ENCODE assay signal across 23 mouse cellular contexts in the genomic region with DNA sequence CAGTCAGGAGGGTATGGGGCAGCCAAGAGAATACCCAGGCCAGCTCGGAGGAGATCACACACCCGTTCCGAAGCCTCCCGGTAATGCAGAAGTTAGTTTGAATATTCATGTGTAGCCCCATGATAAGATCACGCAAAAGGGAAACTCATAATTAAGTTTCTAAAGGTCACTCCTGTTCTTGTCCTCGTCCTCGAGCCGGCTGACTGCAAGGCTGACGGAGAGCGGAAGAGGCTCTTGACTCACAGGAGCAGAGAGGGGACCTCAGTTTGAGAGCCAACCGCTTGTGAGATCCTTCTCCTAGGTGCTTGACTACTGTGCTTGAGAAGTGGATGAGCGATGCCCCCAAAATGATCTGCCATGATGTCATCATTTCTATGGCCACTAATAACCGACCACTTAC. TPM values are rescaled to one million over a fixed set of nuclear protein-coding genes. Genes with fewer than 3 reads are reported as not detected.
A peak's percentile ranks its signal among the peaks of the same experiment; 100 is the strongest.
DNase-seq lines count a peak whose midpoint lies in the region; ATAC-seq and TF ChIP-seq lines count a peak whose summit lies in the region.
"Had no signal": no experiment of that assay in that cellular context is flagged by ENCODE, and none has a peak within 500 bp of the region (broad histone marks: within the 10 kb centered on the region; RNA-seq: fewer than 3 reads in every experiment).

No protein-coding gene starts in this region.

- H3K9ac ChIP-seq in heart, embryonic 12.5 days = no peak overlapping the region
- no peak overlapping the region for H3K9ac ChIP-seq in hindbrain, embryonic 11.5 days (ENCODE audit: low read depth, low read length)
- H3K9ac ChIP-seq in stomach, postnatal 0 days (ENCODE audit: low read length) = no peak overlapping the region
- H3K9ac ChIP-seq: embryonic facial prominence, embryonic 13.5 days; forebrain, embryonic 12.5 days; liver, embryonic 13.5 days; lung, embryonic 14.5 days; midbrain, embryonic 12.5 days had no signal

- intact Hi-C loops in heart, postnatal 10 days (cut with DNase I) = no loop called here

- no peak for TF ChIP-seq EP300 in stomach, postnatal 0 days (optimal IDR thresholded peaks at IDR 0.05)

- peaks cover 50% of the 10 kb centered on the region for H3K4me1 ChIP-seq in heart, embryonic 12.5 days (replicated peaks)
- H3K4me1 ChIP-seq in hindbrain, embryonic 10.5 days (replicated peaks) = peaks cover 24% of the 10 kb centered on the region
- no peaks in the 10 kb centered on the region for H3K4me1 ChIP-seq in hindbrain, embryonic 11.5 days (replicated peaks; ENCODE audit: control insufficient read depth, insufficient read depth, low read length)
- H3K4me1 ChIP-seq in limb, embryonic 10.5 days = peaks cover 35% of the 10 kb centered on the region
- no peaks in the 10 kb centered on the region for H3K4me1 ChIP-seq in stomach, postnatal 0 days (replicated peaks; ENCODE audit: control insufficient read depth, insufficient read depth)
- H3K4me1 ChIP-seq: liver, embryonic 13.5 days had no signal

- no peak for DNase-seq in heart, postnatal 10 days
- no peak for DNase-seq in hindbrain, embryonic 10.5 days (ENCODE audit: low spot score)
- DNase-seq in hindbrain, embryonic 11.5 days (ENCODE audit: low spot score) = no peak
- DNase-seq in limb, embryonic 10.5 days (ENCODE audit: low spot score) = no peak
- DNase-seq in stomach, postnatal 0 days (ENCODE audit: low spot score) = peak; percentile 24
- DNase-seq in embryo, embryonic 10 days (ENCODE audit: low spot score) = no peak
- DNase-seq in Muller cell, postnatal 12 days (ENCODE audit: inconsistent ontology term) = no peak
- DNase-seq: cerebellum, adult 9-10 months; kidney, adult 18-20 months; liver, embryonic 13.5 days; lung, embryonic 14.5 days; right cerebral cortex, postnatal 14 days; spleen, adult 18-20 months; thymus, postnatal 25 days had no signal

- H3K4me3 ChIP-seq in heart, embryonic 12.5 days = no peak overlapping the region
- no peak overlapping the region for H3K4me3 ChIP-seq in hindbrain, embryonic 10.5 days
- no peak overlapping the region for H3K4me3 ChIP-seq in hindbrain, embryonic 11.5 days (ENCODE audit: low read depth, low read length)
- H3K4me3 ChIP-seq in limb, embryonic 10.5 days = no peak overlapping the region
- no peak overlapping the region for H3K4me3 ChIP-seq in stomach, postnatal 0 days (ENCODE audit: low read depth, low read length)
- H3K4me3 ChIP-seq: embryonic facial prominence, embryonic 13.5 days; erythroblast, embryonic 14.5 days; forebrain, embryonic 12.5 days; liver, embryonic 13.5 days; midbrain, embryonic 12.5 days had no signal

- peak overlapping the region; percentile 12; the same call in 1 of the 2 replicates for H3K27ac ChIP-seq in heart, embryonic 12.5 days (ENCODE audit: poor library complexity, severe bottlenecking)
- H3K27ac ChIP-seq in hindbrain, embryonic 10.5 days = peak overlapping the region; percentile 56; the same call in 1 of the 2 replicates
- H3K27ac ChIP-seq in hindbrain, embryonic 11.5 days (ENCODE audit: low read depth, low read length) = no peak overlapping the region
- peak overlapping the region; percentile 62 for H3K27ac ChIP-seq in limb, embryonic 10.5 days
- H3K27ac ChIP-seq in stomach, postnatal 0 days (replicated peaks) = no peak overlapping the region; the same call in 1 of the 2 replicates
- H3K27ac ChIP-seq: embryonic facial prominence, embryonic 13.5 days; forebrain, embryonic 12.5 days; kidney, postnatal 0 days; liver, embryonic 13.5 days; midbrain, embryonic 12.5 days had no signal

- H3K36me3 ChIP-seq in heart, embryonic 12.5 days = no peaks in the 10 kb centered on the region
- H3K36me3 ChIP-seq in hindbrain, embryonic 10.5 days = no peaks in the 10 kb centered on the region
- no peaks in the 10 kb centered on the region for H3K36me3 ChIP-seq in hindbrain, embryonic 11.5 days (ENCODE audit: control insufficient read depth, insufficient read depth, low read length)
- no peaks in the 10 kb centered on the region for H3K36me3 ChIP-seq in limb, embryonic 10.5 days
- H3K36me3 ChIP-seq in stomach, postnatal 0 days (ENCODE audit: control insufficient read depth, insufficient read depth, low read length) = no peaks in the 10 kb centered on the region
- H3K36me3 ChIP-seq: embryonic facial prominence, embryonic 13.5 days; forebrain, embryonic 12.5 days; liver, embryonic 13.5 days; midbrain, embryonic 12.5 days had no signal

- no peaks in the 10 kb centered on the region for H3K9me3 ChIP-seq in heart, embryonic 12.5 days (replicated peaks)
- no peaks in the 10 kb centered on the region for H3K9me3 ChIP-seq in hindbrain, embryonic 10.5 days
- no peaks in the 10 kb centered on the region for H3K9me3 ChIP-seq in hindbrain, embryonic 11.5 days (ENCODE audit: control insufficient read depth, low read length)
- H3K9me3 ChIP-seq in limb, embryonic 10.5 days (replicated peaks) = no peaks in the 10 kb centered on the region
- H3K9me3 ChIP-seq in stomach, postnatal 0 days (ENCODE audit: control insufficient read depth, low read length) = no peaks in the 10 kb centered on the region
- H3K9me3 ChIP-seq: embryonic facial prominence, embryonic 13.5 days; forebrain, embryonic 12.5 days; liver, embryonic 13.5 days; midbrain, embryonic 12.5 days had no signal

- 0 out of 2 replicates have a peak, but pooled peaks cover 4% of the 10 kb centered on the region for H3K27me3 ChIP-seq in heart, embryonic 12.5 days (replicated peaks)
- peaks cover 80% of the 10 kb centered on the region for H3K27me3 ChIP-seq in hindbrain, embryonic 10.5 days (ENCODE audit: insufficient read depth, poor library complexity, severe bottlenecking)
- H3K27me3 ChIP-seq in hindbrain, embryonic 11.5 days (ENCODE audit: control insufficient read depth, insufficient read depth, low read length) = 0 out of 2 replicates have a peak, but pooled peaks cover 5% of the 10 kb centered on the region
- H3K27me3 ChIP-seq in limb, embryonic 10.5 days (ENCODE audit: low read depth, poor library complexity, severe bottlenecking) = no peaks in the 10 kb centered on the region
- H3K27me3 ChIP-seq in stomach, postnatal 0 days (ENCODE audit: control insufficient read depth, insufficient read depth, low read length) = no peaks in the 10 kb centered on the region
- H3K27me3 ChIP-seq: embryonic facial prominence, embryonic 13.5 days; forebrain, embryonic 12.5 days; liver, embryonic 13.5 days had no signal

- no peak overlapping the region for H3K4me2 ChIP-seq in heart, embryonic 12.5 days
- no peak overlapping the region for H3K4me2 ChIP-seq in hindbrain, embryonic 11.5 days (replicated peaks; ENCODE audit: low read depth, low read length)
- no peak overlapping the region for H3K4me2 ChIP-seq in stomach, postnatal 0 days (replicated peaks; ENCODE audit: low read depth)
- H3K4me2 ChIP-seq: embryonic facial prominence, embryonic 13.5 days; forebrain, embryonic 12.5 days; liver, embryonic 13.5 days; lung, embryonic 14.5 days; midbrain, embryonic 12.5 days had no signal

- 76% methylated on average over 13 of the region's 13 CpGs for WGBS in heart, embryonic 12.5 days
- WGBS in hindbrain, embryonic 10.5 days = 91% methylated on average over 13 of the region's 13 CpGs
- 92% methylated on average over 13 of the region's 13 CpGs for WGBS in hindbrain, embryonic 11.5 days
- 92% methylated on average over 13 of the region's 13 CpGs for WGBS in limb, embryonic 10.5 days
- 67% methylated on average over 13 of the region's 13 CpGs for WGBS in stomach, postnatal 0 days

- TF ChIP-seq CTCF in stomach, postnatal 0 days (IDR thresholded peaks at IDR 0.05; ENCODE audit: low read depth) = no peak

- ATAC-seq in heart, embryonic 12.5 days (ENCODE audit: insufficient number of reproducible peaks, low FRiP score) = no peak
- ATAC-seq in hindbrain, embryonic 11.5 days (ENCODE audit: low FRiP score) = no peak
- peak; percentile 22; the same call in 1 of the 2 replicates for ATAC-seq in stomach, postnatal 0 days (ENCODE audit: low FRiP score, low TSS enrichment)
- ATAC-seq: CD4-positive, CD25-positive, alpha-beta regulatory T cell, adult 4 months; hindbrain, embryonic 16.5 days; Patski had no signal

RNA-seq across cellular contexts. Expression of a gene that starts 48.7 kb away (rescaled TPM):
- polyA plus RNA-seq in heart, embryonic 12.5 days (2016; fragmentation: Nextera tagmentation; extraction: Ambion mirVana) = 136 and 137 TPM in 2 replicates
- 10 to 100 TPM; 84.5 to 88.7 TPM for total RNA-seq in heart, postnatal 10 days (2021)
- 83.8 and 87.8 TPM in 2 replicates for polyA plus RNA-seq in hindbrain, embryonic 10.5 days (2016; fragmentation: Nextera tagmentation; extraction: Ambion mirVana)
- 104 and 115 TPM in 2 replicates for polyA plus RNA-seq in hindbrain, embryonic 11.5 days (2014; fragmentation: Nextera tagmentation; extraction: Ambion mirVana)
- polyA plus RNA-seq in limb, embryonic 10.5 days (2016; fragmentation: Nextera tagmentation; extraction: Ambion mirVana) = 157 and 188 TPM in 2 replicates
- 44.2 and 49.1 TPM in 2 replicates for polyA plus RNA-seq in stomach, postnatal 0 days (2015; fragmentation: Nextera tagmentation; extraction: Ambion mirVana)

Comparison
In these comparisons a context has a peak if more than half of its experiments do, and no peak if none do; other contexts are left out.
1. H3K27ac ChIP-seq: peak in heart, embryonic 12.5 days (single experiment), hindbrain, embryonic 10.5 days (single experiment) and limb, embryonic 10.5 days (single experiment); none in hindbrain, embryonic 11.5 days (single experiment) and stomach, postnatal 0 days (single experiment).